Mouse (Mus musculus): Measurements from ENCODE around the gene Psma3.

Gene Psma3

GRCm38 (mm10) chr12:70974441-70975266 is at the start of gene Psma3:
Psma3 (plus strand) TSS chr12:70974621.
- DNase-seq (ENCODE audit: low spot score in 2 of 2): peak; percentile 85 to 89

- no peak for DNase-seq (ENCODE audit: low spot score in 2 of 2)
Measured at GRCm38 (mm10) chr12:70929781-70930180, 44.6 kb upstream of the Psma3 start.

GRCm38 (mm10) chr12:70937150-70937549 is 37.3 kb upstream of the Psma3 start:
- DNase-seq (ENCODE audit: low spot score in 2 of 2): no peak

- peak; percentile 89 to 93 for DNase-seq (ENCODE audit: low spot score in 2 of 2)
Measured at GRCm38 (mm10) chr12:70937571-70938384, 36.6 kb upstream of the Psma3 start, which contains the start of gene Actr10. Actr10 (plus strand) TSS chr12:70937857.

- peak; percentile 49 to 58 for DNase-seq (ENCODE audit: low spot score in 2 of 2)
Measured at GRCm38 (mm10) chr12:70940806-70941205, 33.6 kb upstream of the Psma3 start.

GRCm38 (mm10) chr12:70944181-70944580 is 30.2 kb upstream of the Psma3 start:
- no peak for DNase-seq (ENCODE audit: low spot score in 2 of 2)

GRCm38 (mm10) chr12:70946585-70947256 is 27.7 kb upstream of the Psma3 start:
- no peak for DNase-seq (ENCODE audit: low spot score in 2 of 2)

GRCm38 (mm10) chr12:70958640-70959039 is 15.8 kb upstream of the Psma3 start:
- no peak for DNase-seq (ENCODE audit: low spot score in 2 of 2)

- DNase-seq (ENCODE audit: low spot score in 2 of 2): no peak
Measured at GRCm38 (mm10) chr12:70967581-70967980, 6.8 kb upstream of the Psma3 start.

GRCm38 (mm10) chr12:70968141-70968790 is 6.2 kb upstream of the Psma3 start:
- DNase-seq (ENCODE audit: low spot score in 2 of 2): peak; percentile 83 to 88

- DNase-seq (ENCODE audit: low spot score in 2 of 2): peak; percentile 94
Measured at GRCm38 (mm10) chr12:70968791-70969307, 5.6 kb upstream of the Psma3 start.

GRCm38 (mm10) chr12:70969485-70970184 is 4.8 kb upstream of the Psma3 start:
- peak; percentile 65 to 70 for DNase-seq (ENCODE audit: low spot score in 2 of 2)

- no peak for DNase-seq (ENCODE audit: low spot score in 2 of 2)
Measured at GRCm38 (mm10) chr12:70973831-70974230, 590 bp upstream of the Psma3 start.

- no peak for DNase-seq (ENCODE audit: low spot score in 2 of 2)
Measured at GRCm38 (mm10) chr12:70975406-70975805, 985 bp downstream of the Psma3 start.

GRCm38 (mm10) chr12:70975891-70976290 is 1.5 kb downstream of the Psma3 start:
- no peak for DNase-seq (ENCODE audit: low spot score in 2 of 2)

GRCm38 (mm10) chr12:70978345-70978744 is 3.9 kb downstream of the Psma3 start:
- DNase-seq (ENCODE audit: low spot score in 2 of 2): no peak

GRCm38 (mm10) chr12:70984855-70985550 is 10.6 kb downstream of the Psma3 start:
- no peak for DNase-seq (ENCODE audit: low spot score in 2 of 2)

GRCm38 (mm10) chr12:70997225-70997624 is 22.8 kb downstream of the Psma3 start:
- DNase-seq (ENCODE audit: low spot score in 2 of 2): no peak

GRCm38 (mm10) chr12:70999423-70999903 is 25.0 kb downstream of the Psma3 start:
- DNase-seq (ENCODE audit: low spot score in 2 of 2): peak in 1 of 2 experiments; percentile 17

GRCm38 (mm10) chr12:71000344-71000743 is 25.9 kb downstream of the Psma3 start:
- DNase-seq (ENCODE audit: low spot score in 2 of 2): no peak

All from natural killer cell, adult 2 months (primary cell).